Mouse (Mus musculus) stomach, embryonic 16.5 days (tissue): ENCODE measurements around the gene Alkbh7. TPM values are rescaled to one million over a fixed set of nuclear protein-coding genes. Genes with fewer than 3 reads are reported as not detected.

Experiments used
- ATAC-seq: fragments of 200-750 bp; cut with Nextera tagmentation; 2 replicates; pipeline ENCODE4 v1.8.0; 2017; ENCODE audit warnings: moderate number of reproducible peaks, moderate TSS enrichment; ENCODE audit not compliant: insufficient read depth, low FRiP score
- H3K27ac ChIP-seq: fragments of 300-500 bp; sonication (generic); 2 replicates; pipeline ENCODE4 v1.5.1; 2014; ENCODE audit warnings: low read length
- H3K27me3 ChIP-seq: fragments of 300-500 bp; sonication (generic); 2 replicates; pipeline ENCODE4 v1.6.1; 2014; ENCODE audit warnings: low read length, control low read depth, mixed read lengths; ENCODE audit not compliant: control insufficient read depth, insufficient read depth
- H3K36me3 ChIP-seq: fragments of 300-500 bp; sonication (generic); 2 replicates; pipeline ENCODE4 v1.6.1; 2014; ENCODE audit warnings: low read length; ENCODE audit not compliant: control insufficient read depth, insufficient read depth
- H3K4me1 ChIP-seq: fragments of 300-500 bp; sonication (generic); 2 replicates; pipeline ENCODE4 v1.6.1; 2014; ENCODE audit warnings: low read length, control low read depth, mixed read lengths; ENCODE audit not compliant: control insufficient read depth, insufficient read depth
- H3K4me2 ChIP-seq: fragments of 300-500 bp; sonication (generic); 2 replicates; pipeline ENCODE4 v1.6.1; 2014; ENCODE audit warnings: low read depth, low read length, mixed read lengths
- H3K4me3 ChIP-seq: fragments of 300-500 bp; sonication (generic); replicated peaks from 2 replicates; pipeline ENCODE4 v1.5.1; 2014; ENCODE audit warnings: mild to moderate bottlenecking, low read length
- H3K9ac ChIP-seq: fragments of 300-500 bp; sonication (generic); 2 replicates; pipeline ENCODE4 v1.6.1; 2014; ENCODE audit warnings: low read length
- H3K9me3 ChIP-seq: fragments of 300-500 bp; sonication (generic); replicated peaks from 2 replicates; pipeline ENCODE4 v1.6.1; 2016; ENCODE audit warnings: low read length, control low read depth; ENCODE audit not compliant: control insufficient read depth
- WGBS: fragments of 180-500 bp; shearing (Covaris S2); extraction: QIAGEN DNeasy Blood & Tissue Kit; methylation state at CpG from one replicate; pipeline ENCODE4 v1.1.7; 2014; 5-methylcytosine and 5-hydroxymethylcytosine counted together
- polyA plus RNA-seq: library from polyadenylated mRNA; unstranded; fragments of >200 nt; fragmentation: Nextera tagmentation; extraction: Ambion mirVana; gene quantifications from 2 replicates; pipeline ENCODE4 v1.2.1, GENCODE M21; 2015

Gene Alkbh7
- polyA plus RNA-seq, result 31.1 and 35.7 TPM in 2 replicates

DNA sequence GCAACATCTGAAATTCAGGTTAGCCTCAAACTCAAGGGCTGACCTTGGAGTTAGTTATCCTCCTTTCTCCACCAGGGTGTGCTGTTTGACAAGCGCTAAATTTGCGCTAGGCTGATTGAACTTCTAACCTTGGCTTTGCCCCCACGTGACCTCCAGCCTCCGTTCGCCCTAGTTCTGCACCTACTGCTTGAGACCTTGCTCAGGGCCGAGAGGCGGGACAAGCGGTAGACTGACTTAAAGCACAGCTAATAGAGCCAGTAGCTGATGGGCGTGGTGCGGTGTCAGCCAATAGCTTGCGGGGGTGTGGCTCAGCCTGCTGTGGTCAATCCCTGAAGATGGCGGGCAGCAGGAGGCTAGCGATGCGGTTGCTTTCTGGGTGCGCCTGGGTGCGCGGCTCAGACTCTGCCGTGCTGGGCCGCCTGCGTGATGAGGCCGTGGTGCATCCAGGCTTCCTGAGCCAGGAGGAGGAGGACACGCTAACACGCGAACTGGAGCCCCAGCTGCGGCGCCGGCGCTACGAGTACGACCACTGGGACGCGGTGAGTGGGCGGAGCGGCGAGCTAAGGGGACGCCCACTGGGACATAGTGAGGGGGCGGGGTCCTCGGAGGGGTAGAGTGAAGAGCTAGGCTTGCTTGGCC lies at the start of gene Alkbh7:
Gene Alkbh7, plus strand, starts transcription at position 311 of the 639 bp plus-strand sequence.
- no peaks in the 10 kb centered on the region for H3K27me3 ChIP-seq
- H3K4me1 ChIP-seq, result peaks cover 8% of the 10 kb centered on the region; the same call in 1 of the 2 replicates
- H3K9me3 ChIP-seq, result no peaks in the 10 kb centered on the region
- H3K4me3 ChIP-seq, result peak within 1 kb of the TSS; percentile 72
- peak within 1 kb of the TSS; percentile 80 for H3K4me2 ChIP-seq
- peak within 1 kb of the TSS; percentile 73 for H3K9ac ChIP-seq
- peak within 1 kb of the TSS; percentile 53; the same call in 1 of the 2 replicates for H3K27ac ChIP-seq
- H3K36me3 ChIP-seq, result peaks cover 24% of the 10 kb centered on the region
- WGBS, result under 1% methylated on average over 38 of the region's 38 CpGs
- peak; percentile 99 for ATAC-seq

DNA sequence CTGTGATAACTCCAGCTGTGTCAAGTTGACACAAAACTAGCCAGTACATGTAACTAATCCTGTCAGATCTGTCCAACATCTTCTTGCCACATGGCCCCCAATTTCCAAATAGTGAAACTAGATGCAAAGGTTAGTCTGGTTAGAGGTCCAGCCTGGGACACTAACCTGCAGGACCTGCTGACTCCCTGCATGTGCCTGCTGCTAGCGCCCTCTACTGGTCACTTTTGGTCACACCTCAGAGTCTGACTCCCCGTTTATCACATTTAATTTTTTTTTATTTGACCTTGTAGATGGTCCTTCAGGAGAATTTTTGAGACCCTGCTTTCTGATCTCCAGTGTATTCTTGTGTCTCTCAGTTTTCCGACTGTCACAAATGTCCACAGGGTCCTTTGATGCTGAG lies 46.2 kb upstream of the Alkbh7 start:
- ATAC-seq, result no peak
- no peaks in the 10 kb centered on the region for H3K4me1 ChIP-seq
- WGBS, result 18% methylated on average over 3 of the region's 3 CpGs
- H3K9me3 ChIP-seq, result no peaks in the 10 kb centered on the region
- no peak overlapping the region for H3K9ac ChIP-seq
- H3K27ac ChIP-seq, result no peak overlapping the region
- no peak overlapping the region for H3K4me2 ChIP-seq
- H3K4me3 ChIP-seq, result no peak overlapping the region
- H3K36me3 ChIP-seq, result no peaks in the 10 kb centered on the region
- no peaks in the 10 kb centered on the region for H3K27me3 ChIP-seq

DNA sequence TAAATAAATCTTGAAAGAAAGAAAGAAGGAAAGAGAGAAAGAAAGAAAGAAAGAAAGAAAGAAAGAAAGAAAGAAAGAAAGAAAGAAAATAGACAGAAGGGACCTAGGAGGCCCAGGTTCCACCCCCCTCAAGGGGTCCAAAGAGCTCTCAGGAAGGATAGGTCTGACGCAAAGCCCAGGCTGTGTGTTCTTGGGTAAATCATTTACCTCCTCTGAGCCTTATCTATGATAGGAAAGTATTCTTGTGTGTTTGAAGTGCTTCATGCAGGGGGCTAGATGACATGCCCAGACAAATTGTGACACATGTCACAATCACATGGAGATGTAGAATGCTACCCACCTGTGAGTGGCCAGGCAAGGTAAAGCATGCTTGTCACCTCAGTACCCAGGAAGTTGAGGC lies 44.5 kb upstream of the Alkbh7 start:
- Histone ChIP-seq H3K4me2 (no peak overlapping the region), H3K9me3 (no peaks in the 10 kb centered on the region), H3K9ac (no peak overlapping the region), H3K27me3 (no peaks in the 10 kb centered on the region), H3K4me3 (no peak overlapping the region), H3K4me1 (no peaks in the 10 kb centered on the region), H3K27ac (no peak overlapping the region), H3K36me3 (no peaks in the 10 kb centered on the region)
- WGBS, result 67% methylated on average over 1 of the region's 1 CpGs
- ATAC-seq, result no peak

DNA sequence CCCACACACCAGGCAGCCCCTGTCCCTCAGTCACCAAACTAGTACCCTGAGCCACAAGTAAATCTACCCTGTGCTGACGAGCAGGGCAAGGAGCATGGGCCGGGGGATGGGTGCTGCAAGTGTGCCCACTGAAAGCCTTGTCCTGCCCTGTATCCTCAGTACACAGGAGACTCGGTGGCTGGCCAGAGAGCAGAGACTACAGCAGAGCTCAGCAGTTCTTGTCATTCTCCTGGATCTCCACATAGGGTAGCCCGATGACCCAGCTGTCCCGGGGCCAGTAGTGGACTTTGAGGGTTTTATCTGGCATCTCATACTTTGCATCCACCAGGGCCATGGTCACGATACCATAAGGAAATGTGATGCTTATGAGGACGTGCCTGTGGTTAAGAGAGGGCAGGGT lies 42.3 kb upstream of the Alkbh7 start:
- Histone ChIP-seq H3K4me2 (no peak overlapping the region), H3K4me1 (no peaks in the 10 kb centered on the region), H3K9me3 (no peaks in the 10 kb centered on the region), H3K27me3 (no peaks in the 10 kb centered on the region), H3K36me3 (no peaks in the 10 kb centered on the region), H3K4me3 (no peak overlapping the region), H3K9ac (no peak overlapping the region), H3K27ac (no peak overlapping the region)
- 76% methylated on average over 7 of the region's 7 CpGs for WGBS
- no peak for ATAC-seq

DNA sequence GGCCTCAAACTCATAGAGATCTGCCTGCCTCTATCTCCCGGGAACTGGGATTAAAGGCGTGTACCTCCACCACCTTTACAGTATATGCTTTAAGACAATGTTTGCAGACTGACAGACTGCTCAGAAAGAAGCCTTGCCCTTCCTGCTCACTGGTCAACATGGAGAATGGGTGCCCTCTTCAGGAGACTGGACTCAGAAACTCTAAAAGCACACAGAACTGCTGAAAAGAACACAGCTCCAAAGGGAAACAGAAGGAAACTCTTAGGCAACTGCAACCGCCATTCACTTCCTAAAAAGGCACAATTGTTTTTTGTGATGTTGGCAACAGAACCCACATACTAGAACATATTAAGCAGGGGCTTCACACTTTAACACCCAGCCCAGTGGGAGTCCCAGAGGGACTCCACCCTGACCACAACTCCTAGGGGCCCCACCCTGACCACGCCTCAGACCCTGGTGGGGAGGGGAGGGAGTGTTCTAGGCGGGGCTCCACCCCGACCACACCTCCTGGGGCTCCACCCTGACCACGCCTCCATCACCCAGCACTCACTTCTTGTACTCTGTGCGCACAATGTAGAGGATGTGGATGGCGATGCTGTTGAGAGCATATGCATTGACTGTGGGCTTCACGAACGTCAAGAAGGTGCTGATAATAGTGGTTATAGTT lies 39.2 kb upstream of the Alkbh7 start:
- Histone ChIP-seq H3K27me3 (no peaks in the 10 kb centered on the region), H3K36me3 (no peaks in the 10 kb centered on the region), H3K4me3 (no peak overlapping the region), H3K4me1 (no peaks in the 10 kb centered on the region), H3K27ac (no peak overlapping the region), H3K9me3 (no peaks in the 10 kb centered on the region), H3K4me2 (no peak overlapping the region), H3K9ac (no peak overlapping the region)
- peak; percentile 87 for ATAC-seq
- 20% methylated on average over 11 of the region's 11 CpGs for whole genome bisulfite sequencing

DNA sequence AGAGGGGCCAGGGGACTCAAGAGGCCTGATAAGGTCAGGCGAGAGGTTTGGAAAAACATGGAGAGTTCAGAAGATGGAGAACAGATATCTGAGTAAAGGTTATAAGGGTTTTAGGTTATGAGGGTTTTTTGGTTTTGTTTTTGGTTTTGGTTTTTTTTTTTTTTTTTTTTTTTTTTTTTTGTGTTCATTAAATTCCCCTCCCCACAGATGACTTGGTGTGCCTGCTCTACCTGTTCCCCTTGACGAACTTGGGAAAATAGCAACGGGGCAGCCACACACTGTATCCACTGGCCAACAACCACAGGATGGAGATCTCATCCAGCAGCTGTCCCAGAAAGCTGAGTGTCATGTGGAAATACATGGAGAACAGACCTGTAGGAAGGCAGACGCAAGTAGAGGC lies 38.5 kb upstream of the Alkbh7 start:
- 73% methylated on average over 4 of the region's 4 CpGs for WGBS
- H3K4me1 ChIP-seq, result no peaks in the 10 kb centered on the region
- no peaks in the 10 kb centered on the region for H3K9me3 ChIP-seq
- H3K9ac ChIP-seq, result no peak overlapping the region
- no peaks in the 10 kb centered on the region for H3K27me3 ChIP-seq
- H3K27ac ChIP-seq, result no peak overlapping the region
- no peak overlapping the region for H3K4me2 ChIP-seq
- no peaks in the 10 kb centered on the region for H3K36me3 ChIP-seq
- ATAC-seq, result no peak
- no peak overlapping the region for H3K4me3 ChIP-seq

DNA sequence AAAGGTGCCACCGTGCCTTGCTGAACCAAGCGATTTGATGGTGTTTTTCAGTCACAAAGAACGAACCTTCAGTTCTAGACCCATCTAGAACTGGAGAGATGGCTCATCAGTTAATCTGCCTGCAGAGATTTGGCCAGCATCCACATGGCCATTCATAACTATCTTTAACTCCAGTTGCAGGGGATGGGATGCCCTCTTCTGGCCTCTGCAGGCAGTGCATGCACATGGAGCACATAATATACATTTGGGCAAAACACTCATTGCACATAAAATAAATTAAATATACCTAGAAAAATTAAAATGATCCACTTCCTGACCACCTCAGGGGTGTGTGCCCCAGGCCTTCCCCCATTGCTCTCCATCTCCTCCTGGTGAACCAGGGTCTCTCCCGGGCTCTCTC lies 35.3 kb upstream of the Alkbh7 start:
- Histone ChIP-seq H3K4me2 (no peak overlapping the region), H3K4me1 (no peaks in the 10 kb centered on the region), H3K4me3 (no peak overlapping the region), H3K27ac (no peak overlapping the region), H3K9me3 (no peaks in the 10 kb centered on the region), H3K9ac (no peak overlapping the region), H3K36me3 (no peaks in the 10 kb centered on the region), H3K27me3 (no peaks in the 10 kb centered on the region)
- ATAC-seq, result no peak
- 89% methylated on average over 4 of the region's 4 CpGs for WGBS

DNA sequence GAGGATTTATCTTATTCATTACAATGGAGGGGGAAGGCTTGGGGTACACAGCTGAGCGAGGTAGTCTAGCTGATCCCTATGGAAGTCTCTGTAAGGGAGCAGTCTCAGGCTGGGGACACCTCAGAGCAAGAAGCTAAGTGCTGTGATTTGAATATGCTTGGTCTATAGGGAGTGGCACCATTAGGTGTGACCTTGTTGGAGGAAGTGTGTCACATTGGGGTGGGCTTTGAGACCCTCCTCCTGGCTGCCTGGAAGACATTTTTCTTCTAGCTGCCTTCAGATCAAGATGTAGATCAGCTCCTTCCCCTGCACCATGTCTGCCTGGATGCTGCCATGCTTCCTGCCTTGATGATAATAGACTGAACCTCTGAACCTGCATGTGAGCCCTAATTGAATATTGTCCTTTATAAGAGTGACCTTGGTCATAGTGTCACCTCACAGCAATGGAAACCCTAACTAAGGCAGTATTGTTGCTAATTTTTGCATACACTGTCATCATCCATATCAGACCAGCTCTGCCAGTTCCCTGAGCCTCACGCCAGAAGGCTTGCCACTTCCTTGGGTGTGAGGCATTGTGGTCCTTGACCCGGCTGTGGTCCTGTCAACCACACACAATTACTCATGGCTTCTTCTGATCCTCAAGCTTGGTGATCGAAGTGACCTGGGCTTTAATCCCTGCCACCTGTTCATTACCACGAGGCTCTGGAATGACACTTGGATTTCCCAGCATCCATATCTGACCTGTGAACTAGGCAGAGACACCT lies 34.3 kb upstream of the Alkbh7 start:
- no peaks in the 10 kb centered on the region for H3K27me3 ChIP-seq
- H3K9me3 ChIP-seq, result no peaks in the 10 kb centered on the region
- H3K4me3 ChIP-seq, result no peak overlapping the region
- no peak for ATAC-seq
- H3K36me3 ChIP-seq, result no peaks in the 10 kb centered on the region
- no peak overlapping the region for H3K4me2 ChIP-seq
- no peak overlapping the region for H3K9ac ChIP-seq
- WGBS, result 67% methylated on average over 5 of the region's 5 CpGs
- no peaks in the 10 kb centered on the region for H3K4me1 ChIP-seq
- no peak overlapping the region for H3K27ac ChIP-seq

DNA sequence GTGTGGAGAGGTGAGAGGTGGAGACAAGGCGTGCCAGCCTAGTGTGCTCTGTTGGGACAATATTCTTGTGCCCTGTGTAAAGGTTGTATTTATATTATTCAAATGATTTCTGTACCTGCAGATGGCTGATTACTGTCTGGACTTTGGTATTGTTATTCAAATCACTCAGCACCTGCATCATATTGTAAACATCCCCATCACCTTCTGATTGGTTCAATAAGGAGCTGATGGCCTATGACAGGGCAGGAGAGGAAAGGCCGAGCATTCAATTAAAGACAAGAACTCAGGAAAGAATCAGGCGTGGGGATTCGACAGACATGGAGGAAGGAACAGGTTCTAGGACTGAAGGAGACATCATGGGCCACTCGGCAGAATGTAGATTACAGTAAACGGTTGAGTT lies 33.5 kb upstream of the Alkbh7 start:
- ATAC-seq, result no peak
- no peak overlapping the region for H3K4me3 ChIP-seq
- no peak overlapping the region for H3K27ac ChIP-seq
- H3K36me3 ChIP-seq, result no peaks in the 10 kb centered on the region
- WGBS, result 72% methylated on average over 6 of the region's 6 CpGs
- H3K9ac ChIP-seq, result no peak overlapping the region
- no peak overlapping the region for H3K4me2 ChIP-seq
- no peaks in the 10 kb centered on the region for H3K9me3 ChIP-seq
- no peaks in the 10 kb centered on the region for H3K4me1 ChIP-seq
- no peaks in the 10 kb centered on the region for H3K27me3 ChIP-seq
